Mouse (Mus musculus) neural tube, embryonic 12.5 days (tissue): ENCODE measurements around the gene Eif2b3. TPM values are rescaled to one million over a fixed set of nuclear protein-coding genes. Genes with fewer than 3 reads are reported as not detected.

ENCODE experiments used
- ATAC-seq: fragments of 200-750 bp; cut with Nextera tagmentation; 2 replicates; pipeline ENCODE4 v1.8.0; 2017; ENCODE audit warnings: low read depth, mild to moderate bottlenecking, moderate TSS enrichment, moderate library complexity; ENCODE audit not compliant: low FRiP score
- H3K27ac ChIP-seq: fragments of 300-500 bp; sonication (generic); 2 replicates; pipeline ENCODE4 v1.5.1; 2016
- H3K27me3 ChIP-seq: fragments of 300-500 bp; sonication (generic); replicated peaks from 2 replicates; pipeline ENCODE4 v1.6.1; 2016; ENCODE audit warnings: mild to moderate bottlenecking
- H3K36me3 ChIP-seq: fragments of 300-500 bp; sonication (generic); 2 replicates; pipeline ENCODE4 v1.6.1; 2016; ENCODE audit warnings: mild to moderate bottlenecking
- H3K4me1 ChIP-seq: fragments of 300-500 bp; sonication (generic); 2 replicates; pipeline ENCODE4 v1.6.1; 2016
- H3K4me2 ChIP-seq: fragments of 300-500 bp; sonication (generic); replicated peaks from 2 replicates; pipeline ENCODE4 v1.6.1; 2016; ENCODE audit warnings: mild to moderate bottlenecking
- H3K4me3 ChIP-seq: fragments of 300-500 bp; sonication (generic); 2 replicates; pipeline ENCODE4 v1.5.1; 2016
- H3K9ac ChIP-seq: fragments of 300-500 bp; sonication (generic); 2 replicates; pipeline ENCODE4 v1.6.1; 2016; ENCODE audit warnings: mild to moderate bottlenecking
- H3K9me3 ChIP-seq: fragments of 300-500 bp; sonication (generic); 2 replicates; pipeline ENCODE4 v1.6.1; 2016; ENCODE audit warnings: mild to moderate bottlenecking
- WGBS: fragments of 180-500 bp; shearing (Covaris S2); methylation state at CpG from one replicate; pipeline ENCODE4 v1.1.7; 2016; 5-methylcytosine and 5-hydroxymethylcytosine counted together
- polyA plus RNA-seq: library from polyadenylated mRNA; unstranded; fragments of >200 nt; fragmentation: Nextera tagmentation; extraction: Ambion mirVana; gene quantifications from 2 replicates; pipeline ENCODE4 v1.2.1, GENCODE M21; 2016

The Eif2b3 gene
- polyA plus RNA-seq, 1 experiment from 2014 or later, result 48.6 TPM

DNA sequence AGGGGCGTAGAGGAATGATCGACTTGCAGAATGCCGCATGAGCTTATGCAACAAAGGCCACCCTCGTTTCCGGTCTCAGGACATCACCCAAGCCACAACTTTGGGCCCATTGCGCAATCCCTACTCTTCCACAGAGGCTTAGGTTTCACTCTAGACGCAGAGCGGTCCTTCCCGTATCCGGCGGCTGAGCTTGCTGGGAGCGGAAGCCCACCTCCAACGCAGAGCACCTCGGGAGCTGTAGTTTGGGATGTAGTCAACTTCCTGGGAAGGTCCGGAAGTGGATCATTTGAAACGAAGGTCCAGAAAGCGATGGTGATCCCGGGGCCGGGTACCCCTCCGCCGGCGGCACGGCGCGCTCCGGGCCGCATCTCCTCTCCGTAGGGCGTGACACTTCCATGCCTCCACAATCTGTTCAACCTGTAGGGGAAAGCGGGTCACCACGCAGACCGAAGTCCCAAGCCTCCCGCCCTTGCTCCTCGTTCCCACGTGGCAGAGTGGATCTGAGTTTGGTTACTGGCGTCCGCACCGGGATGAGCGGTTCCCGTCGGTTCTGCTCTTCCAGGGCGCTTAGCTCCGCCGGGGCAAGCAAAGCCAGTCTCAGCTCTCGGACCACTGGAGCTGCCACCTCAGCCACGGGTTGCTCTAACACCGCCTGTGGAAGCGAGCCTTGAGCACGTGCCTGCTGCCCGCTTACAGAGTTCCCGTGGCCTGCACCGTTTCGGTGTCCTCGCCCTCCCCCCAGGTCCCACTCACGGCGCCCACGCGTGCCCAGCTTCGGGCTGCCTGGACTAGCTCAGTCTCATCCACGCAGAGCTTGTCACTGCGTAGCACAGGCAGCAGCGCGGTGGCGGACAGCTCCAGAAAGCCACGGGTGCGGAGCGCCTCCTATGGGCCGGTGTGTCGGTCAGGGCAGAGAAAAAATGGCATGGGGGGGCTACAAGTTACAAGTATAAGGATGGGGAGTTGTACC, 101.5 kb downstream of the Eif2b3 start:
- under 1% methylated on average over 69 of the region's 69 CpGs for whole genome bisulfite sequencing
- Histone ChIP-seq H3K4me2 (peak overlapping the region; percentile 99), H3K27ac (peak overlapping the region; percentile 83), H3K4me3 (peak overlapping the region; percentile 63), H3K9me3 (no peaks in the 10 kb centered on the region), H3K27me3 (no peaks in the 10 kb centered on the region), H3K36me3 (no peaks in the 10 kb centered on the region), H3K4me1 (peaks cover 16% of the 10 kb centered on the region), H3K9ac (peak overlapping the region; percentile 71)
- peak; percentile 91 for ATAC-seq

DNA sequence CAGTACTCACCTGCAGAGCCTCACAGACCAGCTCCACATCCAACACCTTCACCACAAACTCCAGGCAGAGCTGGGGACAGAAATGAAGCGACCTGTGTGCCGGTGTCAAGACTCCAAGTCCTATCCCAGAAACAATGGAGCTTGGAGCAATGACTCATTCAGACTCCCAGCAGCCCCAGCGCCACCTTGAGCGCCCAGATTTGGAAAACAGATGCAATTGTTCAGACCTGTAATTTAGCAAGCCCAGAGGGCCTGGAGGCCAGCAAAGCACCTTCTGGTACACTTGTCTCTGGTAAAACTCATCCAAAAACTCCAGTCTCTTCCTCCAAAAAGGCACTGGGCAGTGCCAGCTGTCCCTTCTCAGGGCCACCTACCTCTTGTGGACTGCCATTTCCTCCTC, 103.0 kb downstream of the Eif2b3 start:
- Histone ChIP-seq H3K36me3 (peaks cover 6% of the 10 kb centered on the region; the same call in 1 of the 2 replicates), H3K27ac (no peak overlapping the region), H3K9me3 (no peaks in the 10 kb centered on the region), H3K27me3 (no peaks in the 10 kb centered on the region), H3K9ac (no peak overlapping the region), H3K4me2 (no peak overlapping the region), H3K4me3 (no peak overlapping the region), H3K4me1 (peaks cover 23% of the 10 kb centered on the region)
- 89% methylated on average over 4 of the region's 4 CpGs for WGBS
- no peak for ATAC-seq

DNA sequence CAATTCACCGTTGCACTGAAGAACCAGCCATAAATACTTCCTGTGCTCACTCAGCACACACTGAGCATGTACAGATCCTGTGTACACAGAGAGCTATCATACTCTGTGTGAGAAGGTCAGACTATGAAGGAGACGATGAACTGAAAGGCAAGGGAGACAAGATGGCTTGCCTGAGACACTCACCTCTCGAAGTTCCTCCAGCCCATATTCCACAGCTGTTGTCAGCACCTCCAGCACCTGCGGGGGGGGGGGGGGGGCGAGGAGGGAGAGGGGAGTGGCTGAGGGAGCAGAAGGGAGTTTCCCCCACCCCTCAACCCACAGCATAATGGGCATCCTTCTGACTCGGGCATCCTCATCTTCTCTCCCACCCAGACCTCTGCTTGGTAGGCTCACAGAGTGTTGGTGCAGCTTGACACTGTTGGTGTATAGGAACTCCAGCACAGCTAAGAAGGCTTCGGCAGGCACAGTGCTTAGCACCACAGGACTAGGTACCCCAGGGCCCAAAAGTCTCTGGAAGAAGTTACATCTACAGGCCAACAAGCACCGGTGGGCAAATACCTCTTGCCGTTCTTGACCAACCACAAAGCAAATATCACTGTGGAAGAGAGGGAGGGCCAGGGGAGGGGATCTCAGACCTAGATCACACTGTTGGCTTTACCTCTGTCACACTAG, 104.5 kb downstream of the Eif2b3 start:
- Histone ChIP-seq H3K27ac (no peak overlapping the region), H3K27me3 (no peaks in the 10 kb centered on the region), H3K9ac (no peak overlapping the region), H3K4me3 (no peak overlapping the region), H3K4me2 (no peak overlapping the region), H3K9me3 (no peaks in the 10 kb centered on the region), H3K36me3 (peaks cover 19% of the 10 kb centered on the region), H3K4me1 (peaks cover 23% of the 10 kb centered on the region)
- no peak for ATAC-seq
- WGBS, result 92% methylated on average over 7 of the region's 9 CpGs

DNA sequence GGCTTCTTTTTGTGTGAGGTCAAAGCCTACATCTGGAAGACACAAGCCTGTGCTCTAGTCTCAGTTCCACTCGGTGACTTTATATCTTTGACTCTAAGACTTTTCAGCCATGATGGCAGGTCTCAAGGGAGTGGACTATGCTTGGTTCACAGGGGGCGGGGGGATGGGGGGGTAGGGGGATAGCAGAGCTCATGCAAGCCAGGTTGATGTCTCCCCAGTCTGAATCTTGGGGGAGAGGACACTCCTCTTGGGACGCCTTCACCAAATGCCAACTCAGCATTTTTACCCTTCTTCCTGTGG, 105.0 kb downstream of the Eif2b3 start:
- Histone ChIP-seq H3K36me3 (peaks cover 24% of the 10 kb centered on the region), H3K9me3 (no peaks in the 10 kb centered on the region), H3K4me2 (no peak overlapping the region), H3K4me3 (no peak overlapping the region), H3K9ac (no peak overlapping the region), H3K27me3 (no peaks in the 10 kb centered on the region), H3K27ac (no peak overlapping the region), H3K4me1 (peaks cover 23% of the 10 kb centered on the region)
- no peak for ATAC-seq
- 86% methylated on average over 3 of the region's 3 CpGs for WGBS

DNA sequence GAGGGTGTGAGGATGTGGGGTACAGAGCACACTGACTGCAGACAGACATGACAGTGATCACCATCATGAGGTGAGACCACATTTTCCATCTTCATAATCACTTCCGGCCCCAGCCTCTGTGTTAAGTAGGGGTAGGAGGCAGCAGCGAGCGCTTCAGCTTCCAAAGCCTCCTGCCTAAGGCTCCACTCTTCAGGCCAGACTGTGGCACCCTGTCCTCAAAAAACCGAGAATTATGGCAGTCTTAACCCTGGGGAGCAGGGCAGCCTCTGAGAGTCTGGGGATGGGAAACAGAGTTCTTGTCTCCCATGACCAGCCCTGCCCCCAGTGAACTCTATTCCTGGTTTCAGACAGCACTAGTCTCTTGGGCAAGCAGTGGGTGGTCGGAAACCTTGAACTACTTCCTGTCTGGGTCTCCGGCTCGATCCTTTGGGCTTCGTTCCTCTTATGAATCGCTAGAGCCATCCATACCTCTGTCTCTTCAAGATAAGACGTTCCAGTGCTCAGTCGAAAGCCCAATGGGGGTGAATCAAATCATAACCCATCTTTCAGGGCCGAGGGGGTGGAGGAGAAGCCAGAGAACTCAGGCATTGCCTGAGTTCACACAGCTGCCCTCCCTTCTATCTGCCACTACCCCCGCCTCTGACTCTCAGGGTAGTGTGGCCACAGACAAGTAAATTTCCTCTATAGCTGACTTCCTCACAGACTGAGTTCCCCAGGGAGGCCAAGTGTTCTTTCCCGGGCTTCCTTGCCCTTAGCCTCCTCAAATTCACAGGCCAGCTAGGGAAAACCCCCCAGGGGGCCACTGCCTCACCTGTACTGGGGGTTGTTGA, 105.5 kb downstream of the Eif2b3 start:
- ATAC-seq, result no peak

DNA sequence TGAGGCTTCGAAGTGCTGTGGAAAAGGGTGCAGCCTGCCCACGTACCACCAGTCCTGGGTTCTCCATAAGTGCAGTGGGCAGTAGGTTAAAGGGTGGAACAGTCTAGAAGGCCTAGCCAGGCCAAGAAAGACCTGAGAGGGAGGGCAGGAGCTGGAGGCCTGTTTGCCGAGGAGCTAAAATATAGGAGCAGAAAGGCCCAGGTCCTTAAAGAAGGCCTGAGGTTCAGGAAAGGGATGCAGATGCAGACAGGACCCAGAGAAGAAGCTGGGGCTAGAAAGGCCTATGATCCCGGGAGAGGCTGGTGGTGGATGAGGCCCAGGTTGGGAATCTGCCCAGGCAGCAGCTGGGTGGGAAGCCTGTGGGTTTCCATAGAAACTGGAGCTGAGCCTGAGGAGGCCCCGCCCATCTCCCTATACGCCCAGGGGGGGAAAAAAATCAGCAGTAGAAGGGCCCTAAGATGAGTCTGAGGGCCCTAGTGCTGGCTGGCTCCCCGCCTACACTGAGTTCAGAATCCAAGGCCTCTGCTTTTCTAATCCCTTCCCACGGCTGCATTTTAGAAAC, 106.2 kb downstream of the Eif2b3 start, which contains the start of gene Btbd19:
Gene Btbd19 (minus strand): TSS at position 378 of the 562 bp plus-strand sequence.
- no peaks in the 10 kb centered on the region; the same call in 1 of the 2 replicates for H3K27me3 ChIP-seq
- 31% methylated on average over 8 of the region's 8 CpGs for WGBS
- H3K4me3 ChIP-seq, result no peak within 1 kb of the TSS
- H3K36me3 ChIP-seq, result peaks cover 34% of the 10 kb centered on the region
- no peak for ATAC-seq
- peak within 1 kb of the TSS; percentile 39 for H3K4me2 ChIP-seq
- H3K27ac ChIP-seq, result no peak within 1 kb of the TSS; the same call in 1 of the 2 replicates
- peaks cover 27% of the 10 kb centered on the region for H3K4me1 ChIP-seq
- peak within 1 kb of the TSS; percentile 41 for H3K9ac ChIP-seq
- H3K9me3 ChIP-seq, result no peaks in the 10 kb centered on the region

More for the DNA sequence above, 105.5 kb downstream of the Eif2b3 start:
- Histone ChIP-seq H3K4me2 (peak overlapping the region; percentile 39; the same call in 1 of the 2 replicates), H3K27me3 (no peaks in the 10 kb centered on the region), H3K36me3 (peaks cover 27% of the 10 kb centered on the region), H3K27ac (no peak overlapping the region; the same call in 1 of the 2 replicates), H3K9me3 (no peaks in the 10 kb centered on the region), H3K4me1 (peaks cover 23% of the 10 kb centered on the region), H3K4me3 (no peak overlapping the region), H3K9ac (peak overlapping the region; percentile 41)
- WGBS, result 74% methylated on average over 14 of the region's 14 CpGs

DNA sequence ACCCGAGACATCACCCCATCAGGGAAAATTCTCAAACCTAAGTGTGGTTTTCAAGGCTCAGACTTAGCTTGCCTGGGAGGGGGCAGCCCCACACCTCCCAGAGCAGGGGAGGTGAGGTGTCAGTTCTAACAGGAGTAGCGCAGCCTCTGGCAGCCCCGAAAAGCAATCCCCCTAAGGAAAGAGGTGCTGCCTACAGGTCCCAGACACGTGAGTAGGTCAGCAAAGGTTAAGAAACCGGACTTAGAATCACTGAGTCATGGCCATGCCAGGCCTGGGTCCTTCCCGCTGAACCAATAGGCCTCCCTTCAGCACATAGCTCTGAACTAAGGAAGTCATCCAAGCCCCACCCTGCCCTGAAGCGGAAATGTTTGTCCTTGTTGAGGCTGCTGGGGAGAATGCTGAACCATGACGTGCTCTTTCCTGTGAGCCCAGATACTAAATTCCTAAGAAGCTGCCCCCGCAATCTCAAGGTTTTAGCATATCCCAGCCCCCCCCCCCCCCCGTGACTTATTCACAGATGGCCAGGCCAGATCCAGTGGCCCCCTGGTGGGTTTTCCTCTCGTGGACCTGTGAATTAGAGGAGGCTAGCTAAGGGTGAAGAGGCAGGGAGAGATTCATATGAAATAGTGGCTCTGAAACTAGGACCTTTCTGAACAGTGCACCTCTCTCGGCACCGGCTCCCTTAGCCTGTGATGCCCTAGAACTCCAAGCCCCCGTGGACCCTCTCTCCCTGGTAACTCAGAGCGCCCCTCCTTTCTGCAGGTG, 106.9 kb downstream of the Eif2b3 start:
- peaks cover 36% of the 10 kb centered on the region for H3K36me3 ChIP-seq
- H3K9me3 ChIP-seq, result no peaks in the 10 kb centered on the region
- H3K4me1 ChIP-seq, result peaks cover 32% of the 10 kb centered on the region
- H3K27me3 ChIP-seq, result no peaks in the 10 kb centered on the region; the same call in 1 of the 2 replicates
- H3K9ac ChIP-seq, result 0 out of 2 replicates have a peak overlapping the region, but pooled peaks have one; percentile 41
- ATAC-seq, result 0 out of 2 replicates have a peak, but pooled peaks have one; percentile 17
- no peak overlapping the region for H3K4me3 ChIP-seq
- no peak overlapping the region for H3K27ac ChIP-seq
- H3K4me2 ChIP-seq, result peak overlapping the region; percentile 39; the same call in 1 of the 2 replicates
- WGBS, result 54% methylated on average over 15 of the region's 15 CpGs

DNA sequence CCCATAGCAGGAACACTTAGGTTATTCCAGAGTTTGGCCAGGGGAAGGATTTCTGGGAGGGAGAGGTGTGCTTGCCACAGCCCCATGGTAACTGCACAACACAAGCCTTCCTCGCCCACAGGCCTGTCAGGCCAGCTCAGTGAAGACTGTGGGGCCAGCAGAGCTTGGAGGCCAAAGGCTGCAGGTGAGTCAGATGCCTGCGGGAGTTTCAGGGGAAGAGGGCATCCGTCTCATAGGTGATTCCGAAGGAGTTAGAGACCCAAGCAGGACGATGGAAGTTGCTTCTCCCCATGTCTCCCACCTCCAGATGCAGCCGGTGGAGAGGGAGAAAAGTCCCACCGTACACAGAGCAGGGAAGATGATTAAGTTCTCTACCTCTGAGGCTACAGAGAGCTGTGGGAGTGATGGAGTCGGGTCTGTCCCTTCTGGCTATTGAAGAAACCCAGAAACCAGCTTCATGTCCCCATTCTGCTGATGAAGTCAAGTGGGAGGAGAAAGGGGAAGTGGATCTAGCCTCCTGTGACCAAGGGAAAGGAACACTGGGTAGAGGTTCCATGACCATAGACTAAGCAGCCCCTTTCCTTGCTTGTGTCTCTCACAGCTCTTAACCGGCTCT, 107.6 kb downstream of the Eif2b3 start, which contains the start of gene Tctex1d4:
Gene Tctex1d4 (plus strand): TSS at position 120 of the 616 bp plus-strand sequence.
- H3K4me2 ChIP-seq, result peak within 1 kb of the TSS; percentile 39; the same call in 1 of the 2 replicates
- H3K4me1 ChIP-seq, result peaks cover 37% of the 10 kb centered on the region
- H3K36me3 ChIP-seq, result peaks cover 36% of the 10 kb centered on the region
- ATAC-seq, result no peak
- peak within 1 kb of the TSS; percentile 41; the same call in 1 of the 2 replicates for H3K9ac ChIP-seq
- no peak within 1 kb of the TSS for H3K4me3 ChIP-seq
- H3K9me3 ChIP-seq, result no peaks in the 10 kb centered on the region
- no peak within 1 kb of the TSS for H3K27ac ChIP-seq
- H3K27me3 ChIP-seq, result peaks cover 6% of the 10 kb centered on the region; the same call in 1 of the 2 replicates
- 86% methylated on average over 9 of the region's 9 CpGs for WGBS

DNA sequence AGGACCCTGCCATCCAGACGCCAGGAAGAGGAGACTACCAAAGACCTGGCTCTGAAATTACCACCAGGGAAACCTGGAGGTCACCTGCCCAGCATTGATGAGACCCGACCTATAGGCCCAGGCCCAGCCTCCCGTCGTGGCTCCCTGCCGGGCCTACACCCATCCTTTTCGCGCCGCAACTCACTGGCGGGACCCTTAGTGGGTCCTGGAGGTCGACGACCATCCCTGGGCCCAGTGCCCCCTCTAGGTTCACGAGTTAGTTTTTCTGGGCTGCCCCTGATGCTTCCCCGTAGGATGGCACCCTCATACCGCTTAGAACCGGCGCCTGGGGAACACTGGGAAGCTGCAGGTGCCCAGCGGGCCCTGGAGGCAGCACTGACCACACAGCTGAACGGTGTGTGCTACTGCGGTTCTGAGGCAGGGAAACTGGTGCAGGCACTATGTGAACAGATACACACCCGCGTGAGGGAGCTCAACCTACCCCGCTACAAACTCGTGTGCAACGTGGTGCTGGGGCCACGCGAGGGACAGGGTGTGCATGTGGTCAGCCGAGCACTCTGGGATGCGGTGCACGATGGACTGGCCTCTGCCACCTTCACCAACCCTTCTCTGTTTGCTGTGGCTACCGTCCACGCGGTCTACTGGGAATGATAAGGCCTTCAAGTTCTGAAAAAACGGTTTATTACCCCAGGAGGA, 108.9 kb downstream of the Eif2b3 start:
- no peak overlapping the region for H3K4me3 ChIP-seq
- no peak overlapping the region for H3K9ac ChIP-seq
- H3K27ac ChIP-seq, result no peak overlapping the region
- H3K27me3 ChIP-seq, result peaks cover 8% of the 10 kb centered on the region; the same call in 1 of the 2 replicates
- H3K4me1 ChIP-seq, result peaks cover 45% of the 10 kb centered on the region
- 88% methylated on average over 33 of the region's 33 CpGs for WGBS
- no peak overlapping the region for H3K4me2 ChIP-seq
- H3K36me3 ChIP-seq, result peaks cover 36% of the 10 kb centered on the region
- no peak for ATAC-seq
- no peaks in the 10 kb centered on the region for H3K9me3 ChIP-seq

DNA sequence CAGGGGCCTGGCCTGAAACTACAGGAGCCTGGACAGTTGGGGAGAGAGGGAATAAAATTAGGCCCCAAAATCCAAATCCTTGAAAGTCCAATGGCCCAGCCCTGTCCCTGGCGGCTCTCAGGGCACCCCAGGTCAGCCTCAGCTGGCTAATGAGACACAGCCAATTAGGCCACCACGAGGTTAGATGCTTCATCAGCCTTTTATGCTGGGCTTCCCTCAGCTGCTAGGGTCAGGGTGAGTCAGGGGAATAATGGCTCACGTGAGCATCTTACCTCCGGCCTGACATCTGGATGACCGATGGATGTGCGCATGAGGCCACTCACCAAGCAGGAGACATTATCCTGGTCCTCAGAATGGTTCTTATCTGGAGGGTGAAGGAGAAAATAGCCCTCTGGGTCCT, 111.6 kb downstream of the Eif2b3 start:
- Histone ChIP-seq H3K27ac (no peak overlapping the region), H3K36me3 (peaks cover 36% of the 10 kb centered on the region), H3K27me3 (peaks cover 8% of the 10 kb centered on the region; the same call in 1 of the 2 replicates), H3K9me3 (no peaks in the 10 kb centered on the region), H3K4me2 (peak overlapping the region; percentile 80), H3K4me1 (peaks cover 35% of the 10 kb centered on the region), H3K4me3 (no peak overlapping the region), H3K9ac (peak overlapping the region; percentile 6; the same call in 1 of the 2 replicates)
- no peak for ATAC-seq
- 45% methylated on average over 6 of the region's 6 CpGs for WGBS
